Mouse (Mus musculus) retina, postnatal 1 day (tissue): ENCODE measurements around the gene Crygn.

Source experiments
- DNase-seq: peaks from one replicate; pipeline ENCODE4 v3.0.0-alpha.2; 2012

Gene Crygn

DNA sequence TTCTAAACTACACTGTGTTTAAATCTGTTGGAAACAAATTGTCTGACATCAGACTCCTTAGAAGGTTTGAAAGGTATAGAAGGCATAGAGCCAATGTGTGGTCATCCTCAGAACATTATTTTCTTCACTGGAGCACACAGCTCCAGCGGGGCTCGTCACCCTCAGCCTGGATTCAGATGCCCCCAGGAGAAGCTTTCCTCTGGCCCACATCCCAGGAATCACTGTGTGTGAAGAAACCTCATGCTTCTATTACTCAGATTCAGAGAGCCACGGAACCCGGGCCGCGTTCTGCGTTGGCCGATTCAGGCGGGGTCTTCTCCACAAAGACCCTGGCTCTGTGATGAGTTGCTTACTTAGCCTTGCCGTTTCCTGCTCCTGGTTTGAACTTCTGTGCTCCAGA lies 13.9 kb downstream of the Crygn start:
- no peak for DNase-seq

DNA sequence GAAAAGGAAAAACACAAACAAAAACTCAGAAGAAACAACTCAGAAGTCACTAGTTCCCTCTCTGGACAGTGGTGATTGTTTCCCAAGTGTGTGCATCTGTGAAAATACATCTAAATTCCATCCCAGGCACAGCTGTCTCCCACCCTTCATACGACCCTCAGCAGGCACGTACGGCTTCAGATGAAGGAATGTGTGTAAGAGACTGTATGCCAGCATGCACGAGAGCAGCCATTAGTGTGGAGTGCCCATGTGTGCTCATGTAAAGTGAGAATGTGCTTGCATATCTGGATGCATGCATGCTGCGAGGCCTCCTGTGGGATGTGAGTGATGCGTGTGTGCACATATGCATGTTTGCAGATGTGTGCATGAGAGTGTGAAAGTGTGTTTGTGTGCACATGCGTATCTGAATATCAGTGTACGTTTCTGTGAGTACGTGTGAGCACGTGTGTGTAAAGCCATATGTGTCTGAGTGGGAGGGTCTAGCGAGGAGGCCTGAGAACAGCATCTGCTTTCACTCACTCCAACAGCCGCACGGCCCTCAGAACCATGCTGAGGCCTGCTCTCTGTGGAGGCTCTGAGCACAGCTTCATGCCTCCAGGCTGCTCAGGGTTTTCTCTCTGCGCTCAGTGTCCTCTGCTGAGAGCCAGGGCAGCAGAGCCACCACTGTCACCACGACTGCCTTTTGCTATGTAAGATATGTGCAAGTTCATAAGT lies 16.5 kb downstream of the Crygn start:
- DNase-seq: peak; percentile 50

DNA sequence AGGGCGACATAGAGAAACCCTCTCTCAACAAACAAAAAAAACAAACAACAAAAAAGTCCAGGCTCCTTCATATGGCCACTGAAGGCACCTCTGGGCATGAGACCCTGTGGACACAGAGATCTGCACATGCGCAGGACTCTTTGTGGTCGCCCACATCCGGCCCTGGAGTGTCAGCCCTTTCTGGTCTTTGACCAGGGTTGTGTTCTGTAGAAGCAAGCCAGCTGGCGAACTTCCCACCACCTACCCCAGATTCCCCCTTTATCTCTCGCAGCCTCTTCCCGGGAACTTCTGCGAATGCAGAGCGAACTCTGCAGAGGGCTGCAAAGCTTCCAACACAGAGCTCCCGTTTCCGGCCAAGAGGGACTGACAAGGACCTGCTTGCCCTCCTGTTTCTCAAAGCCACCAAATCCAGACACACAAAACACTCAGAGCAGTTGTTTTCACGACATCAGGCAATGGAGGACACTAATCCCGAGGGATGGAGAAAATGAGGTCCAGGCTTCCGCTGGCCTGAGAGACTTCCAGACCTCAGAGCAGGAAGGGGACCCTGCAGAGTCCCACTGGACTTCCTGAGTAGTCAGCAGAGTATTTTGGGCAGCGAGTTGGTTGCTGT lies 18.6 kb downstream of the Crygn start:
- DNase-seq: no peak

DNA sequence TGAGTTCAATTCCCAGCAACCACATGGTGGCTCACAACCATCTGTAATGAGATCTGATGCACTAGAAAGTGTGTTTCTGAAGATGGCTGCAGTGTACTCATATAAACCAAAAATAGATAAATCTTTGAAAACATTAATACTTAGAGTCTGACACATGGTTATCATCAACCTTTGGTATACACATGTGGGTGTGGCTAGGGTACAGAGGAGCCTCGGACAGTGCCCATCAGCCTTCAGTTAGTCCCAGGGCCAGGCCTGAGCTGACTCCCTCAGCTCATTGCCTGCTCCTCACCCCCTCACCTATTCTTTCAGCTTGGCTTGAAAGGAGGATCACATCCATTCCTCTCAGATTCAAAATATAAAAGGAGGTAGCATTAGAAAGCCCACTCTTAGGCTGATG lies 19.3 kb downstream of the Crygn start:
- DNase-seq: no peak

DNA sequence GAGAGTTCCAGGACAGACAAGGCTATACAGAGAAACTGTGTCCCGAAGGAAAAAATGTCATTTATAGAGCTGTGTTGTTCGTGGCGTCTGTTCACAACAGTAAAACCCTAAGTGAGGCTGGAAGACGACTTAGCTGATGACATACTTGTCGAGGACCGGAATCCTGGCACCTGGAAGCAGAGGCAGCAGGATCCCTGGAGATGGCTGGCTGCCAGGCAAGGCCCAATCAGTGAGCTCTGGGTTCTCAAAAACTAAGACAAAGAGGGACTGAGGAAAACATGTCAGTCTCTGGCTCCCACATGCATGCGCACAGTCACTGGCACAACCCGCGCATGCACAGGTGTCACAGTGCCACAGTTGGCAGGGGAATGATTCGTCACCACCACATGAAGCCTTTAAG lies 20.2 kb downstream of the Crygn start:
- DNase-seq: no peak

DNA sequence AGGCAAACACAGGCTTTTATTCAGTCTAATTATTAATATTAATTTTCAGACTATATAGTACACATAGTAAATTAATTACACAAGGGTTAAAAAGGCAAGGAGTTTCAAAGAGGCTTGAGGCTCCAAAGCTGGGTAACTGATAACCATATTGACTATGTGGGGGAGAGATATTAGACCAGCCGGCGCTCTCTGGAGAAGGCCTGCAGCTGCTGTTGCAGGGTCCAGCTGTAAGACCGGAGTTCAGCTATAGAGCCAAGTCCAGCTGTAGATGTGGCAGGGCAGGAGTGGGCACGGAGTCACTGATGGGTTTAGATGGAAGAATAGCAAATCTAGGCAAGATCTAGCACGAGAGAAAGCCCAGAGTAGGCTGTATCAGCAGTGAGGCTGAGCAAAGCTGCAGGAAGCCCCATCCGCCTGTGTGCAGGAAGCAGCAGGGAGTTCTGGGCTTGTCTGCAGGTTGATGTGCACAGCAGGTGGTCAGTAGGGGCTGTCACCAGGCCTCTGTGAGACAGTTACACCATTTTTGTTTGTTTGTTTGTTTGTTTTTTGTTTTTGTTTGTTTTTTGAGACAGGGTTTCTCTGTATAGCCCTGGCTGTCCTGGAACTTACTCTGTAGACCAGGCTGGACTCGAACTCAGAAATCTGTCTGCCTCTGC lies 23.9 kb downstream of the Crygn start:
- DNase-seq: no peak

DNA sequence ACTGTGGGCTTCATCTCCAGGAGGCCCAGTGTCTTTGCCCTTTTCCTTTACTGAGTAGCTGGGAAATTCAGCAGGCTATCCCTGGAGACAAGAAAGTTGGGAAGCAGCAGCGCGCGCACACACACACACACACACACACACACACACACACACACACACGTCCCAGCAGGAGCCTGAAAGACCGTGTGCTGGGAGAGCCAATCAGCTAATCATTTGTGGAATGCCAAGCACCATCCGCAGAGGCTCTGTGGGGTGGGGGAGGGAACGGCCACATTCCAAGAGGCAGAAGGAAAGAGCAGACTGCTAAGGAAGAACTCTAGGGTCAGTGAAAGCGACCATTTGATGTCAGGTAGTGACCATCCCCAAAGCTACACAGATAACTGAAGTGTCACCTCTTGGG lies 24.7 kb downstream of the Crygn start:
- DNase-seq: peak; percentile 73

DNA sequence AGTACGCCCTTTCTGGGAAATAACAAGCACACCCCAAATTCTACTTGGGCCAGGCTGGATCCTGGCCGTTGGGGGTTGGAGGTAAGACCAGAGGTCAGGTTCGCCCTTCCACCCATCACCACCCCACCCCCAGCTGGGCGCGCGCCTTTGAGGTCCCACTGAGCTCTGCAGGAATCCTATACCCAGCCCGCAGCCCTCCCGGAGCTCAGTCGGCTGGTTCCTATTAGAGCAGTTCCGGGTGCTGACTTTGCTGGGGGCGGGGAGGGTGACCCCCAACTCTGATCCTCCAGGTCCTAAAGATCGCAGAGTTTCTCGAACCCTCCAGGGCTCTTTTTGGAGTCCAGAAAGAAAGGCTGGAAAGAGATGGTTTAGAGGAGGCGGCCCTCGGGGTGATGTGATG lies 26.8 kb downstream of the Crygn start:
- peak; percentile 36 for DNase-seq

DNA sequence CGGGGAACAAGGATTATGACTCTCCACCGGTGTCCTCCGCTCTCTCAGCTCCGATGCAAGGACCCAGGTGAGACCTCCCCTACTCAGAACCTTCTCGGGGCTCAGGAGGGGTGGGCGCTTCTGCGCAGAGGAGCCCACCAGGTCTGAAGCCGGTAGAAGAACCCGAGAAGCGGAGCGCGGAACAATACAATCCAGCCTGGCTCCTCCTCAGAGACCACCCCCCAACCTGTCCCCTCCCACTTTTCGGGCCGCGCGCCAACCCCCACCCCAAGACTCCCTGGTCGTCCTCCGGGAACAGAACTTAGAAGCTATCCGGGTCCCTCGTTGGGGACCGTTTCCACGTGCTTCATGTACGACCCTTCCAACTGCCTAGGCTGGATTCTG lies 27.3 kb downstream of the Crygn start, which contains the start of gene Wdr86:
Wdr86 (minus strand) TSS at position 240 of the 384 bp plus-strand sequence.
- DNase-seq: no peak

DNA sequence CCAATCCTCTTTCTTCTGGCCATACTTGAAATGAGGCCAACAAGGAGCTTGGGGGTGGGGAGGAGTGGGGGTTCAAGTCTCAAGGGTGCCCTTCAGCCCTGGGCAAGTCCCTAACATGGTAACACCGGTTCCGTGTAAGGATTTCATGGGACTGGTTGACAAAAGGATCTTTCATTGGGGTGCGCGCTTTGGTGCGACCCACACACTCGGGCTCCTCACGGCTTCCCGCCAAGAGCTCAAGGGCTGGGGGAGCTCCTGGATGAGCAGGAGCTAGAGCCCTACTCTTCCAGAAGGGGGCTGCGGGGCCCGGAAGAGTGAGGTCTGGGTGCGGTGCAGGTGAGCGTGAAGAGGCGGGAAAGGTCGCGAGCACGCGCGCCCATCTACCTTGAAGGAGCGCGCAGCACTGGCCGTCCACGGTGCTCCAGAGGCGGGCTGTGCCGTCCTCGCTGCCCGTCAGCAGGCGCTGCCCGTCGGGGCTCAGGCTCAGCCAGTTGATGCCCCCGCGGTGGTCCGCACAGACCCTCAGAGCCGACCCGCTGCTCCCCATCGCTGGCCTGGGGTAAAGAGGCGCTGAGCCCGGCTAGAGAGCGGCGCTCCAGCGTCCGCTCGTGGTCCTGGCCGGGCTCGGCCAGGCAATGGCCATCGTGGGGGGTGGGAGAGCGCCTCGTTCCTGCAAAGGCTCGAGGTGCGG lies 27.9 kb downstream of the Crygn start:
- peak; percentile 43 for DNase-seq

DNA sequence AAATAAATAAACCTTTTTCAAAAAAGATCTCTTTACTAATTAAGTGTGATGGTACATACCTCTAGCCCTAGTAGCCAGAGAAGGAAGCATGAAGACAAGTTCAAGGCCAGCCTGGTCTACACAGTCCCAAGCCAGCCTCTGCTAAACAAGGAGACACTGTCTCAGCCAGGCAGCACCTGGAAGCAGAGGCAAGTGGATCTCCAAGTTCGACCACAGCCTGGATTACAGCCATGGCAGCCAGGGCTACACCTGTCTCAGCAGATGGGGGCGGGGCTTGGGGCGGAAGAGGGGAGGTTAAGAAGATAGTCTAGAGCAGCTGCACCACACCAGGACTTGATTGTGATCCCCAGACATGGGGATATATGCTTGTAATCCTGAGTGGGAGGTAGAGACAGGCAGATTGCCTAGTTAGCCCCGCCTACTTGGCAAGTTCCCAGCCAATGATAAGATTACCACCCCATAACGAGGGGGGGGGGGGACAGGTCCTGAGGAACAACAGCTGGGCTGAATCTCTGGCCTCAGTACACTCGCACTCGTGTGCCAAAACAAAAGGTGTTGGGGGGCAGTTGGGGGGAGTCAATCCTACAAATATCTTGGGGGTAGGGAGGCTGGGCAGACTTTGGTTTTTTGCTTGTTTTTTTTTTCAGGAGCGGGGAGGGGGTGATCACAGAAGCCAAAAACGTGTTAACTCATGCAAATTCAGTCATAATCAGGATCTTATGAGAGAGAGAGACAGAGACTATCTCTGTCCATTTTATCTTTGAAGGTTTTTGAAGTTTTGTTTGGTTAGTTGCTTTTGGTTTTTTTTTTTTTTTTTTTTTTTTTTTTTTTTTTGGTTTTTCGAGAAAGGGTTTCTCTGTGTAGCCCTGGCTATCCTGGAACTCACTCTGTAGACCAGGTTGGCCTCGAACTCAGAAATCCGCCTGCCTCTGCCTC lies 30.6 kb downstream of the Crygn start:
- DNase-seq: peak; percentile 76

DNA sequence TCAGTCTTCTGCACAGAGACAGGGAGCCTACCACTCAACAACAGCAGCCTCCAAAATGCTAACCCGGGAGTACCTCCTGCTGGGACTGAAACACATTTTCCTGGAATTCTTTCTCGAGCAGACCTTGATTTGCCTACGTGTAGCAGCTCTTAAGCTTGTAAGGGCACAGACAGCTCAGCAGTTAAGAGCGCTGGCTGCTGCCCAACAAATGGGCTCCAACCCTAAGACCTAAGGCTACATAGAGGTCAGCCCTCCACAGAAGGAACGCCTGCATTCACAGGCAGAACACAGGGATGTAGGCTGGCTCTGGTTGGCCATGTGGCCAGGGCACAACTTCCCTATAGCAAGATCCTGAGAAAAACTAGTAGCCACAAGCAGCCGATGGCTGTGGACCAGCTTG lies 31.9 kb downstream of the Crygn start:
- no peak for DNase-seq

DNA sequence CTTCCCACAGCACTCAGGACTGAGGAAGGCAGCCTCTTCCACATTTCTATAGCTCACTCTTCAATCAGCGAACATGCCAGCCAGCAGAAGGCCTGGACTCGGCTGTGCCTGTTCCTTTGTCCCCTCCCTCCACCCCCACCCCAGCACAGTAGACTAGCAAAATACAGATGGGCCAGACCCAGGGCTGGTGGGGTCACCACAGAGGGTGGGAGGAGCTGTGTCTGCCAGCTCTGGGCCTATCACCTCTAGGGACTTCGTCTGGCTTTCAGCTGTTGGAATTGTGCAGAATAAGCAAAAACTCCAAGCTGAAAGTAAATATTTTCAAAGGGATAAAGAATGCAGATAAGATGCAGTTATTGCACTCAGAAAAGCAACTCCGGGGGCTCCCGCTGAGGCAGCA lies 33.0 kb downstream of the Crygn start:
- DNase-seq: no peak

DNA sequence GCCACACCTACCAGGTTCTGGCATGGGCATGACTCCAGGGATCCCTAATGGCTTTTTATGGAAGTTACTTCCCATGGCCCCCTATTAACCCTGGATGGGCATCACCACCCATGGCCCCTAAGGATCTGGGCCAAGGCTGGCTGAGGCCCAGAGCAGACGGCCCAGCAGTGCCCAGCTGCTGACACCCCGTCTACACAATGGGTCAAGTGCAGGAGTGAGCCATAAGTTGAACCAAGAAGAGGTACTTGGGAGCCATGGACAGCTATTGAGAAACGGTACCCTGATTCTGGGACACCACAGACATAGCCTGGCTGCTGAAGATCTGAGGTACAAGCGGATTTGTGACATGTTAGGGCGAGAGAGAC lies 33.6 kb downstream of the Crygn start:
- no peak for DNase-seq

DNA sequence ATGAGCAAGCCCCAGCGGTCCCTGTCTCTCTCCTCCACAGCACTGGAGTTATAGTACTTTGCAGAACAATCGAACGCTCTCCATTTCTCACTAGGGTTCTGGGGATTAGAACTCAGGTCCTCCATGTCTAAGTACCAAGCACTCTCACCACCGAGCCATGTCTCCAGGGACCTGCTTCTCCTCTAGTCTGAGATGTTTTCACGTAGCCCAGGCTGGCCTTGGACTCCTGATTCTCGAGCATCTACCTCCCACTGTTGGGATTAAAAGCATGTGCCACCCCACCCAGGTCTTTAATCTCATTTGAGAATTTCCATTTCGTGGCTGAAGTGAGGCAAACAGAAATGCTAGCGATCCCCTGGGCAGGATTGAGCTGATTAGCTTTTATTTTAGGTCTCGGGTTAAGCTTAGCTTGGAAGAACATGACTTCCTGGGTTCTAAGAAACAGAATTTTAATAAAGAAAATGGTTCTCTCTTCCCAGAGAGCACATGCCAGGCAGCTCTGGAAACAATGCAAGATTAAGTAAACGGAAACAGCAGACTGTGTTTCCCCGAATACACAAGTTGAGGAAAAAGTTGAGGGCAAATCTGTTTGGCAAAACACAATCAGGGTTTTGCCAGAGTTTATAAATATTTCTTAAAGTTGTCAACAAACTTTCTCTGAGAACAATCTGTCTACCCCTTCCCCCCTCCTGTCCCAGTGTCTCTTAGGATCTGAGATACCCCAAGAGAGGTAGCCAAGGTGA lies 34.1 kb downstream of the Crygn start:
- DNase-seq: no peak

DNA sequence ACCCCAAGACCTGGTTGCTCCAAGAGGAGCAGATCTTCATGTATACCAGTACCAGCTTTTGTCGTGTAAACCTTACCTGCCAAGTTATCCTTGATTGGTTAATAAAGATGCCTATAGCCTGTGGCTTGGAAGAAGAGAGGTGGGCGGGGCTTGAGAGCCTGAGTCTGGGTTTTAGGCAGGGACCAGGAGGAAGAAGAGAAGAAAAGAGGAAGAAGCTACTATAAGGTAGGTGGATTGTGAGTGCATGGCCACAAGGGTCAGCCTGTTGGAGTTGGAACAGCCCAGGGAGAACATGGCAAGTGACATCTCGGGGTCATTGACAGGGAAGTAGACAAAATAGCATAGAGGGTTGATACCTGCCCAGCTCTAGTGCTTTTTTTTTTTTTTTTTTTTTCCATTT lies 38.0 kb downstream of the Crygn start:
- no peak for DNase-seq

DNA sequence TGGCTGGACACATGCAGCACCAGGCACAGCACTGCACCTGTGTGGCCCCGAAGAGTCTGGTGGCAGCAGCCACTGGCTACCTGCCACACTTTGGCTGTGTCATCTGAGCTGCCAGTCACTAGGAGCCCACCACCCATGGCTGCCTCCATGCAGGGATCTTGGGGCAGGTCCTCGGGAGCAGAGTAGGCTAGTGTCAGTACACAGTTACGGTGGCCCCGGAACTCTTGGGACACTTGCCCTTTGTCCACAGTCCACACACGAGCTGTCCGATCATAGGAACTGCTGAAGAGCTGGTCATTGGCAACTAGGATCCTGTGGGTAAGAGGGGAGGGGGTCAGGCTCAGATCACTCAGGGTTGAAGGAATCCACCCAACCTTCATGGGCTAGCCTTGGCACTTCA lies 39.7 kb downstream of the Crygn start:
- DNase-seq: no peak

DNA sequence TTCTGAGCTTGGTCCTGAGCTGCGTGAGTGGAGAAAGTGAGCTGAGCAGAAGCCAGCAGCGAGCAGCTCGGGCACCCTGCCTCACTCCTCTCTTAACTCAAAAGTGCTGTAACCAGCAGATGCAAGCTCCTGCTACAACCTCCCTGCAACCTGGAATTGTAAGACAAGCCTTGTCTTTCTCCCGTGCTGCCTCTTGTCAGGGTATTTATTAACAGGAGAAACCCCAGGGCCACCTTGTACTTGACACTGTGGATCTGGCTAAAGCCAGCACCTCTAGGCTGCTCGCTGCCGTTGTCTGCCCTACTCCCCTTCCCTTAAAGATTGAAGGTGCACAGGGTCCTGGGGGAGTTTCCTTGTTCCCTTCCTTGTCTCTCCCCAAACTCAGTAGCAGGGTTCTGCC lies 43.8 kb downstream of the Crygn start:
- DNase-seq: no peak

DNA sequence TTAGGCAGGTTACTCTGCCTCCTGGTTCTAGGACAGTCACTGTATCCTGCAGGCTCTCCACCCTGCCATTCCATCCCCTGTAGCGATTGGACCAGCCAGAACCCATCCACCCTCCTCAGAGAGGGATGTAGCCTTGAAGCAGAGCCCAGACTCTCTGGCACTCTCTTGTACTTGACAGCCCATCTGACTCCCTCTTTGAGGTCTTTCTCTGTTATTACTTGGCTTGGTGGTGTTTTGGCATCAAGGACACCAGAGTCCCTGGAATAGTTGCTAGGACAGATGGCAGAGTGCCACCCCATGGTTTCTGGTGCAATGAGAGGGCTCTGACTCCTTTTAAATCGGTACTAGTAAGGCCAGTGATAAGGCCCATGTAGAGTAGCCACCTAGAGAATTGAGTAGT lies 44.6 kb downstream of the Crygn start:
- DNase-seq: no peak

DNA sequence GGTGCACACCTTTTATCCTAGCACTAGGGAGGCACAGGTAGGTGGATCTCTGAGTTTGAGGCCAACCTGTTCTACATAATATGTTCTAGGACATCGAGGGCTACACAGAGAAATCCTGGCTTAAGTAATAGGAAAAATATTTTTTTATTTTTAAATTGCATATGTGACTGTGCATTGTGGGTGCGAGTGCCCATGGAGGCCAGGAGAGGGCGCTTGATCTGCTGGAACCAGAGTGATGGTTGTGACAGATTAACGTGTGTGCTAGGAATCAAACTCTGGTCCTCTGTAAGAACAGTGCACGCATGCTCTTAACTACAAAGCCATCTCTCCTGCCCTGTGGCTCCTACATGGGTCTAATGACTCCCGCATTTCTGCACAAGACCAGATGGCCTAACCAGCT lies 46.2 kb downstream of the Crygn start:
- DNase-seq: no peak

DNA sequence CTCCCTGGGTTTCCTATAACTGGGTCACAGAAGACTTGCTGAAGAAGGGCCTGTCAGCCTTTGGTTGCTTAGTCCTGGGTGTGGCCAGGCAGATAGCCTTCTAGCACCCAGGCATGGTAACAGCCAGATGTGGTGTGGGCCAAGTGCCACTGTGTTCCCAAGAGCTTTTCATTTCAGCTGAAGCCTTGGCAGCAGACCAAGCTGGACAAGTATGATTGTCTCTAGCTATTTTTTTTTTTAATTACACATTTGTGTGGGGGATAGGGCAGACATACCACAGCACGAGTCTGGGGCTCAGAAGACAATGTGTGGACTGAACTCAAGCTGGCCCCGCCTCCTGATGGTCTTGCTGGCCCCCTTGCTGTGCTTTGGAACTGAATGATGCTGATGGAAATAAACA lies 47.8 kb downstream of the Crygn start:
- peak; percentile 55 for DNase-seq

DNA sequence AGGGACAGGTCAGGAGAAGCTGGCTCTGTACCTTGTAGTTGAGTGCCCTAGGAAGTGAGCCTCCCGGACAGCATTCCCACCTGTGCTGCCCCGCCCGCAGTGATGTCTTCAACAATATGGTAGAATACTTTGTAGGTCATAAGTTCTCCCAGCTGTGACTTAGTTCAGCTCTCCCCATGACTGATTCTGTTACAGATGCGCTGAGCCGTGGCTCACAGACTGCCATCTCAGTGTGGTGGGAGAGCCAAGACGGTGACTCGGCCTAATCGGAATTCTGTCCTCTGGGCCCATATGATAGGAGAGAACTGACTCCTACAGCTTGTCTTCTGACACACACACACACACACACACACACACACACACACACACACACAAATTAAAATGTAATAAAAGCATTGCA lies 53.2 kb downstream of the Crygn start:
- DNase-seq: no peak
